ENCODE assay signal across 20 mouse cellular contexts in genomic region chr13:95418575-95419203, GRCm38 (mm10). TPM values are rescaled to one million over a fixed set of nuclear protein-coding genes. Genes with fewer than 3 reads are reported as not detected.
DNase-seq lines count a peak whose midpoint lies in the region; ATAC-seq and TF ChIP-seq lines count a peak whose summit lies in the region.
"Had no signal": no experiment of that assay in that cellular context is flagged by ENCODE, and none has a peak within 500 bp of the region (broad histone marks: within the 10 kb centered on the region; RNA-seq: fewer than 3 reads in every experiment).

No protein-coding gene starts in this region.

- no peak for ATAC-seq in forebrain, embryonic 15.5 days (replicated peaks)
- ATAC-seq in hindbrain, embryonic 14.5 days (ENCODE audit: low FRiP score) = peak; percentile 33; the same call in 1 of the 2 replicates
- peak; percentile 40 for ATAC-seq in midbrain, embryonic 13.5 days
- ATAC-seq in liver, postnatal 0 days = no peak
- ATAC-seq: intestine, embryonic 16.5 days had no signal

- H3K9me3 ChIP-seq in forebrain, embryonic 15.5 days = no peaks in the 10 kb centered on the region
- H3K9me3 ChIP-seq in hindbrain, embryonic 14.5 days (ENCODE audit: control insufficient read depth, low read length) = no peaks in the 10 kb centered on the region
- H3K9me3 ChIP-seq in midbrain, embryonic 13.5 days = no peaks in the 10 kb centered on the region
- no peaks in the 10 kb centered on the region for H3K9me3 ChIP-seq in liver, postnatal 0 days (ENCODE audit: low read length)
- H3K9me3 ChIP-seq: kidney, embryonic 15.5 days had no signal

- WGBS in forebrain, embryonic 15.5 days = 28% methylated on average over 6 of the region's 6 CpGs
- 27% methylated on average over 6 of the region's 6 CpGs for WGBS in hindbrain, embryonic 14.5 days
- WGBS in midbrain, embryonic 13.5 days = 21% methylated on average over 6 of the region's 6 CpGs
- 47% methylated on average over 6 of the region's 6 CpGs for WGBS in liver, postnatal 0 days (ENCODE audit: insufficient replicate concordance)

- peak; percentile 8 for DNase-seq in 416B (ENCODE audit: low read depth)
- no peak for DNase-seq in hindbrain, embryonic 14.5 days (ENCODE audit: low spot score)
- no peak for DNase-seq in lung, postnatal 25 days (ENCODE audit: low spot score)
- no peak for DNase-seq in liver, postnatal 0 days
- no peak for DNase-seq in cerebellum, postnatal 14 days
- no peak for DNase-seq in T-cell, adult 2 months (ENCODE audit: low spot score)
- DNase-seq: cerebellum, adult 9-10 months; gastrocnemius, postnatal 36 days; heart, postnatal 36 days; lung, adult 2 months; lung, postnatal 4 days had no signal

- no peak overlapping the region for H3K4me3 ChIP-seq in forebrain, embryonic 15.5 days
- H3K4me3 ChIP-seq in hindbrain, embryonic 14.5 days (replicated peaks; ENCODE audit: low read length) = no peak overlapping the region
- no peak overlapping the region for H3K4me3 ChIP-seq in midbrain, embryonic 13.5 days (replicated peaks)
- H3K4me3 ChIP-seq in liver, postnatal 0 days (ENCODE audit: low read depth, low read length) = no peak overlapping the region
- H3K4me3 ChIP-seq: erythroblast, embryonic 14.5 days; heart, embryonic 12.5 days; kidney, embryonic 15.5 days had no signal

- H3K9ac ChIP-seq in forebrain, embryonic 15.5 days (replicated peaks) = no peak overlapping the region
- H3K9ac ChIP-seq in hindbrain, embryonic 14.5 days = no peak overlapping the region
- no peak overlapping the region for H3K9ac ChIP-seq in midbrain, embryonic 13.5 days (replicated peaks)
- no peak overlapping the region for H3K9ac ChIP-seq in liver, postnatal 0 days (replicated peaks)
- H3K9ac ChIP-seq: heart, embryonic 12.5 days; kidney, embryonic 15.5 days had no signal

- TF ChIP-seq EP300 in liver, postnatal 0 days (IDR thresholded peaks at IDR 0.05; ENCODE audit: low read depth) = no peak

- 0 out of 2 replicates have a peak overlapping the region, but pooled peaks have one; percentile 13 for H3K27ac ChIP-seq in forebrain, embryonic 15.5 days (replicated peaks)
- H3K27ac ChIP-seq in hindbrain, embryonic 14.5 days = peak overlapping the region; percentile 83
- H3K27ac ChIP-seq in midbrain, embryonic 13.5 days = peak overlapping the region; percentile 81
- H3K27ac ChIP-seq in liver, postnatal 0 days (ENCODE audit: low read depth) = no peak overlapping the region
- H3K27ac ChIP-seq: kidney, embryonic 15.5 days had no signal

- no peaks in the 10 kb centered on the region for H3K36me3 ChIP-seq in forebrain, embryonic 15.5 days
- H3K36me3 ChIP-seq in hindbrain, embryonic 14.5 days (replicated peaks; ENCODE audit: control insufficient read depth, insufficient read depth) = no peaks in the 10 kb centered on the region
- H3K36me3 ChIP-seq in midbrain, embryonic 13.5 days = no peaks in the 10 kb centered on the region
- no peaks in the 10 kb centered on the region for H3K36me3 ChIP-seq in liver, postnatal 0 days (replicated peaks; ENCODE audit: insufficient read depth, low read length)
- H3K36me3 ChIP-seq: heart, embryonic 12.5 days; kidney, embryonic 15.5 days had no signal

- H3K4me2 ChIP-seq in forebrain, embryonic 15.5 days (replicated peaks) = no peak overlapping the region
- peak overlapping the region; percentile 36 for H3K4me2 ChIP-seq in hindbrain, embryonic 14.5 days (replicated peaks)
- peak overlapping the region; percentile 36 for H3K4me2 ChIP-seq in midbrain, embryonic 13.5 days (replicated peaks)
- no peak overlapping the region for H3K4me2 ChIP-seq in liver, postnatal 0 days (ENCODE audit: low read depth, low read length)
- H3K4me2 ChIP-seq: heart, embryonic 12.5 days had no signal

- peaks cover 12% of the 10 kb centered on the region for H3K4me1 ChIP-seq in forebrain, embryonic 15.5 days
- peaks cover 13% of the 10 kb centered on the region for H3K4me1 ChIP-seq in hindbrain, embryonic 14.5 days (replicated peaks; ENCODE audit: control insufficient read depth, insufficient read depth, low read length)
- peaks cover 32% of the 10 kb centered on the region for H3K4me1 ChIP-seq in midbrain, embryonic 13.5 days (replicated peaks)
- H3K4me1 ChIP-seq in liver, postnatal 0 days (ENCODE audit: insufficient read depth) = peaks cover 4% of the 10 kb centered on the region; the same call in 1 of the 2 replicates

- no peaks in the 10 kb centered on the region for H3K27me3 ChIP-seq in forebrain, embryonic 15.5 days
- no peaks in the 10 kb centered on the region for H3K27me3 ChIP-seq in hindbrain, embryonic 14.5 days (ENCODE audit: control insufficient read depth, insufficient read depth, low read length)
- no peaks in the 10 kb centered on the region for H3K27me3 ChIP-seq in midbrain, embryonic 13.5 days
- H3K27me3 ChIP-seq in liver, postnatal 0 days (ENCODE audit: insufficient read depth, low read length) = no peaks in the 10 kb centered on the region
- H3K27me3 ChIP-seq: kidney, embryonic 15.5 days had no signal

- TF ChIP-seq CTCF in liver, postnatal 0 days (IDR thresholded peaks at IDR 0.05; ENCODE audit: low read depth) = no peak

RNA-seq across cellular contexts. Expression of gene Crhbp, which starts 26.0 kb away (rescaled TPM):
- polyA plus RNA-seq in forebrain, embryonic 15.5 days (2015; fragmentation: Nextera tagmentation; extraction: Ambion mirVana) = 0.40 and 1.3 TPM in 2 replicates
- 10.4 and 11.7 TPM in 2 replicates for polyA plus RNA-seq in hindbrain, embryonic 14.5 days (2014; fragmentation: Nextera tagmentation; extraction: Ambion mirVana)
- polyA plus RNA-seq in midbrain, embryonic 13.5 days (2015; fragmentation: Nextera tagmentation; extraction: Ambion mirVana) = 1.7 and 1.9 TPM in 2 replicates
- polyA plus RNA-seq in liver, postnatal 0 days (2015; fragmentation: Nextera tagmentation; extraction: Ambion mirVana) = 0.11 and 0.18 TPM in 2 replicates
- polyA plus RNA-seq: erythroblast, embryonic 14.5 days; large intestine, adult 2 months; liver, adult 2 months; lung, adult 2 months had no signal

RNA-seq across cellular contexts. Expression of gene Aggf1, which starts 43.5 kb away (rescaled TPM):
- polyA plus RNA-seq in forebrain, embryonic 15.5 days (2015; fragmentation: Nextera tagmentation; extraction: Ambion mirVana) = 45.3 and 46.9 TPM in 2 replicates
- 34.6 and 41.7 TPM in 2 replicates for polyA plus RNA-seq in hindbrain, embryonic 14.5 days (2014; fragmentation: Nextera tagmentation; extraction: Ambion mirVana)
- polyA plus RNA-seq in midbrain, embryonic 13.5 days (2015; fragmentation: Nextera tagmentation; extraction: Ambion mirVana) = 41.6 and 45.1 TPM in 2 replicates
- polyA plus RNA-seq in liver, postnatal 0 days (2015; fragmentation: Nextera tagmentation; extraction: Ambion mirVana) = 11.7 TPM in 2 replicates

RNA-seq across cellular contexts. Expression of gene S100z, which starts 59.8 kb away (rescaled TPM):
- not detected in 2 replicates for polyA plus RNA-seq in forebrain, embryonic 15.5 days (2015; fragmentation: Nextera tagmentation; extraction: Ambion mirVana)
- polyA plus RNA-seq in hindbrain, embryonic 14.5 days (2014; fragmentation: Nextera tagmentation; extraction: Ambion mirVana) = not detected in 2 replicates
- polyA plus RNA-seq in midbrain, embryonic 13.5 days (2015; fragmentation: Nextera tagmentation; extraction: Ambion mirVana) = not detected in 2 replicates
- not detected in 2 replicates for polyA plus RNA-seq in liver, postnatal 0 days (2015; fragmentation: Nextera tagmentation; extraction: Ambion mirVana)
- polyA plus RNA-seq: erythroblast, embryonic 14.5 days; heart, embryonic 12.5 days; kidney, embryonic 15.5 days; large intestine, adult 2 months; liver, adult 2 months; lung, adult 2 months; stomach, embryonic 14.5 days had no signal

Comparison
In these comparisons a context has a peak if more than half of its experiments do, and no peak if none do; other contexts are left out.
1. ATAC-seq: peak in hindbrain, embryonic 14.5 days (single experiment) and midbrain, embryonic 13.5 days (single experiment); none in forebrain, embryonic 15.5 days (single experiment) and liver, postnatal 0 days (single experiment).
2. H3K4me2 ChIP-seq: peak in hindbrain, embryonic 14.5 days (single experiment) and midbrain, embryonic 13.5 days (single experiment); none in forebrain, embryonic 15.5 days (single experiment) and liver, postnatal 0 days (single experiment).